Mouse (Mus musculus) forebrain, embryonic 16.5 days (tissue): ENCODE data around the gene 1700020A23Rik. TPM values are rescaled to one million over a fixed set of nuclear protein-coding genes. Genes with fewer than 3 reads are reported as not detected.

Source experiments
- ATAC-seq: fragments of 200-750 bp; cut with Nextera tagmentation; 2 replicates; pipeline ENCODE4 v1.8.0; 2017; ENCODE audit warnings: mild to moderate bottlenecking, moderate library complexity
- H3K27ac ChIP-seq: fragments of 300-500 bp; sonication (generic); 2 replicates; pipeline ENCODE4 v1.5.1; 2014; ENCODE audit warnings: low read length, control low read depth
- H3K27me3 ChIP-seq: fragments of 300-500 bp; sonication (generic); replicated peaks from 2 replicates; pipeline ENCODE4 v1.6.1; 2014; ENCODE audit warnings: low read length; ENCODE audit not compliant: control insufficient read depth, insufficient read depth
- H3K36me3 ChIP-seq: fragments of 300-500 bp; sonication (generic); 2 replicates; pipeline ENCODE4 v1.6.1; 2014; ENCODE audit not compliant: control insufficient read depth, insufficient read depth
- H3K4me1 ChIP-seq: fragments of 300-500 bp; sonication (generic); replicated peaks from 2 replicates; pipeline ENCODE4 v1.6.1; 2014; ENCODE audit warnings: low read length; ENCODE audit not compliant: control insufficient read depth, insufficient read depth
- H3K4me2 ChIP-seq: fragments of 300-500 bp; sonication (generic); 2 replicates; pipeline ENCODE4 v1.6.1; 2014; ENCODE audit warnings: mild to moderate bottlenecking, low read length, control low read depth
- H3K4me3 ChIP-seq: fragments of 300-500 bp; sonication (generic); replicated peaks from 2 replicates; pipeline ENCODE4 v1.5.1; 2014; ENCODE audit warnings: mild to moderate bottlenecking, low read length, control low read depth
- H3K9ac ChIP-seq: fragments of 300-500 bp; sonication (generic); replicated peaks from 2 replicates; pipeline ENCODE4 v1.6.1; 2014; ENCODE audit warnings: low read depth, low read length, control low read depth
- H3K9me3 ChIP-seq: fragments of 300-500 bp; sonication (generic); 2 replicates; pipeline ENCODE4 v1.6.1; 2016; ENCODE audit warnings: low read length; ENCODE audit not compliant: control insufficient read depth
- WGBS: fragments of 180-500 bp; shearing (Covaris S2); extraction: QIAGEN DNeasy Blood & Tissue Kit; methylation state at CpG from one replicate; pipeline ENCODE4 v1.1.7; 2014; 5-methylcytosine and 5-hydroxymethylcytosine counted together
- polyA plus RNA-seq: library from polyadenylated mRNA; unstranded; fragments of >200 nt; fragmentation: Nextera tagmentation; extraction: Ambion mirVana; gene quantifications from 2 replicates; pipeline ENCODE4 v1.2.1, GENCODE M21; 2015

The 1700020A23Rik gene
- polyA plus RNA-seq, 1 experiment from 2014 or later: 0.73 TPM

DNA sequence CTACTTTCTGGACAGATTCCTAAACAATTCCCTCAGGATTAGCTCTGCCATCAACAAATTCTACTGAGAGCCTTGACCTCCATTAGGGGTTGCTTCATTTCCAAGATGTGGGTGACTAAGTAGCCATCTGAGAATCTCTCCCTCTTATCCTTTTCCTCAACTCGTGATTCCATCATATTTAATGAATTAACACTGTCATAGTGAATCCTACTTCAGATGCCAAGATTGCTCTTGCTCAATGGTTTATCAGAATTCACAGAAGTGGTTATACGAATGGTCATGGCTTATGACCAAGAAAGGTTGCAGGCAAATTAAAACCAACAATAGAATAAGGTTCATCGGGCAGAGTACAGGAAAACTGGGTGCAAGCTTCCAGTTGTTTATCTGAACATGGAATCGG, 3.2 kb upstream of the 1700020A23Rik start:
- Histone ChIP-seq H3K27me3 (0 out of 2 replicates have a peak, but pooled peaks cover 2% of the 10 kb centered on the region), H3K27ac (no peak overlapping the region), H3K4me3 (no peak overlapping the region), H3K36me3 (no peaks in the 10 kb centered on the region), H3K9me3 (no peaks in the 10 kb centered on the region), H3K4me1 (peaks cover 12% of the 10 kb centered on the region), H3K9ac (no peak overlapping the region), H3K4me2 (no peak overlapping the region)
- ATAC-seq: no peak
- 81% methylated on average over 4 of the region's 4 CpGs for WGBS

DNA sequence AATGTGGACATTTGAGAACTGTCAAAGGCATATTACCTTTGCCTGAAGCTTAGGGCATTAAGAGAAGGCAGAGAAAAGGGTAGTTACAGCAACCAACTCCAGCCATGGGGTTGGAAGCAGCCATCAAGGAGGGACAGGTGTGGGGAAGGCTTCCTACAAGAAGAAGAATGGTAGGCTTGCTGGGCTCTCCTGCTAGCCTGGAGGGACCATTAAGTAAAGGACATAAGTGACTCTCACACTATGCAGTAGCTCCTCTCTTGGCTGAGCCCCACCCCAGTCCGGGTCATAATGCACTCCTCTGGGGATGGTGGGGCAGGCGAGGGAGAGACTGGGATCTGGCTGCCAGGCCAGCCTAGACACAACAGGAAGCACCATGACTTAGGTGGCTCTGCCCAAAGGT, 1.1 kb downstream of the 1700020A23Rik start, which contains the start of gene Tmem239:
Gene Tmem239, plus strand, starts transcription at position 301 of the 400 bp plus-strand sequence.
- H3K4me3 ChIP-seq: no peak within 1 kb of the TSS
- no peak within 1 kb of the TSS for H3K4me2 ChIP-seq
- WGBS: 92% methylated on average over 2 of the region's 2 CpGs
- no peak within 1 kb of the TSS for H3K27ac ChIP-seq
- H3K9ac ChIP-seq: no peak within 1 kb of the TSS
- no peaks in the 10 kb centered on the region for H3K9me3 ChIP-seq
- no peaks in the 10 kb centered on the region for H3K27me3 ChIP-seq
- ATAC-seq: no peak
- H3K4me1 ChIP-seq: peaks cover 5% of the 10 kb centered on the region; the same call in 1 of the 2 replicates
- no peaks in the 10 kb centered on the region for H3K36me3 ChIP-seq

DNA sequence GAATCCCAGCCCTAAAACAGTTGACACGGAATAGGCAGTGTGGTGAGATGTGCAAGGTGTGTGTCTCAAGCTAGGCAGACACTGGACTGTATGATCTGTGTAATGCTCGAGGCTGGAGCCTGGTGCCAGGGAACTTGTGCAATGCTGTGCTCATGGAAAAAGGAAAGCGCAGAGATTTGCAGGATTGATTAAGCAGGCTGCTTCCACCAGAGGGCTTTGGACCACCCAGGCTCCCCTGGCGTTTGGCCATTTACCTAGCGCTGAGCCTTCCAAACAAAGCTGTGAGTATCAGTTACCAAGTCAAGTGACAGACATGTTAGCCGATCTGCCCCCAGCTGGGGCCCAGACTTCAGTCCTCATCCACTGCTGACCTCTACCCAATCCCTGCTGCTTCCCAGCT, 3.1 kb downstream of the 1700020A23Rik start:
- no peaks in the 10 kb centered on the region for H3K27me3 ChIP-seq
- no peak overlapping the region for H3K9ac ChIP-seq
- no peaks in the 10 kb centered on the region for H3K36me3 ChIP-seq
- no peak overlapping the region for H3K4me3 ChIP-seq
- no peak overlapping the region for H3K27ac ChIP-seq
- peaks cover 5% of the 10 kb centered on the region; the same call in 1 of the 2 replicates for H3K4me1 ChIP-seq
- no peaks in the 10 kb centered on the region for H3K9me3 ChIP-seq
- ATAC-seq: peak; percentile 50; the same call in 1 of the 2 replicates
- H3K4me2 ChIP-seq: no peak overlapping the region
- 10% methylated on average over 6 of the region's 6 CpGs for WGBS

DNA sequence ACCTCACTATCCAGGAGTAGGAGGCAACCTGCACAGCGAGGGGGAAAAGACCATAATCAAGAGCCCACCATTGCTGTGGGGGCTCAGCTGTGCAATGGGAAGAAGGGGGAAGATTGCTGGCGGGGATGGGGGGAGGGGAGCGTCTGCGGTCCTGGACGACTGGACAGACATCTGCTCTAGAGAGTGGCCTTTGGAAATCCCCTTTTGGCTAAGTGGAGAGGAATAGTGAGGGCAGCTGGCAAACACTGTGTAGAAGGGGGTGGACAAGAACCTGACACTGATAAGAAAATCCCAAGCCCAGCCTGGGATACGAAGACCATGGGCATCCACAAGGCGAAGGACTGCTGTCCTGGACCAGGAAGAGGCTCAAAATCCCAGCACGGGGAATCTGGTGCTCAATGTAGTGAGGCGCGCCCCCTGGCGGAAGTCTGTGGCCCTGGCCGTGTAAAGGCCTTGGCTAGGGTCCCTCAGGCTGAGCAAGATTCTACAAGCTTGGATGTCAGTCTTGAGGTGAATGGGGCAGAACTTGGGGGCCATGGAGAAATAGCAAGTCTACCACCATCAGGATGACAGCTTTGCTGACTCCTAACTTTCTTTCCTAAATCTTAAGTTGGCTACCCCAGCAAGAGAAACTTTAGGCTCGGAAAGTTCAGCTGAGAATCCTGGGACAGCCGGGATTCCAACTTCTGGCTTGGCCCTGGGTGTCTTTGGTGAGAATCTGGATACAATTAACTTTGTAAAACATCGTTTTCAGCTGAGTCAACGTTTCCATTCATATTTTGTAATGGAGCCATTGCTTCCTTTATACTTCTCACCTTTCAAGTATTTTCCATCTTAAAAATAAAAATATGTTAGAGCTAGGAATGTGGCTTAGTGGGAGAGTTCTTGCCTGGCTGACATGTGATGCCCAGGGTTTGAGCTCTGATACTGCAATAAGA, 6.8 kb downstream of the 1700020A23Rik start:
- no peak overlapping the region for H3K4me2 ChIP-seq
- H3K9me3 ChIP-seq: no peaks in the 10 kb centered on the region
- no peak overlapping the region for H3K4me3 ChIP-seq
- peak; percentile 72 for ATAC-seq
- no peak overlapping the region for H3K27ac ChIP-seq
- peaks cover 5% of the 10 kb centered on the region; the same call in 1 of the 2 replicates for H3K4me1 ChIP-seq
- 37% methylated on average over 16 of the region's 16 CpGs for WGBS
- H3K9ac ChIP-seq: no peak overlapping the region
- H3K27me3 ChIP-seq: no peaks in the 10 kb centered on the region
- H3K36me3 ChIP-seq: no peaks in the 10 kb centered on the region

DNA sequence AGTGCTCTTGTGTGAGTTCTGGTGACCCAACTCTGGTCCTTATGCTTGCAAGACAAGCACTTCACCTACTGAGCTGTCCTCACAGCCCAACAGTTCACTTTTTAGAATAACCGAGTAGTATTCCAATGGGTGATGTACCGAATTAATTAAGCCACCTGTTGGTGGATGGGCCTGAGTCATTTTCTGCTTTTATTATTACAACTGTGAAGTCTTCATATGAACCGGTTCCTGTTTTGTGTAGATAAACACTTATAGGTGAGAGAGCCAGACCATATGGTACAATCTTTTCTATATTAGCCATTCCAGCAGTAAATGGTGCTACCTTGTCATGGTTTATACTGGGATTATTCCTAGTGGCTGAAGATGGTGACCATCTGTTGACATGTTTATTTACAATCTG, 7.7 kb downstream of the 1700020A23Rik start:
- Histone ChIP-seq H3K27ac (no peak overlapping the region), H3K4me3 (no peak overlapping the region), H3K9ac (no peak overlapping the region), H3K27me3 (no peaks in the 10 kb centered on the region), H3K9me3 (no peaks in the 10 kb centered on the region), H3K4me2 (no peak overlapping the region), H3K36me3 (no peaks in the 10 kb centered on the region), H3K4me1 (peaks cover 5% of the 10 kb centered on the region; the same call in 1 of the 2 replicates)
- 73% methylated on average over 3 of the region's 3 CpGs for WGBS
- no peak for ATAC-seq

DNA sequence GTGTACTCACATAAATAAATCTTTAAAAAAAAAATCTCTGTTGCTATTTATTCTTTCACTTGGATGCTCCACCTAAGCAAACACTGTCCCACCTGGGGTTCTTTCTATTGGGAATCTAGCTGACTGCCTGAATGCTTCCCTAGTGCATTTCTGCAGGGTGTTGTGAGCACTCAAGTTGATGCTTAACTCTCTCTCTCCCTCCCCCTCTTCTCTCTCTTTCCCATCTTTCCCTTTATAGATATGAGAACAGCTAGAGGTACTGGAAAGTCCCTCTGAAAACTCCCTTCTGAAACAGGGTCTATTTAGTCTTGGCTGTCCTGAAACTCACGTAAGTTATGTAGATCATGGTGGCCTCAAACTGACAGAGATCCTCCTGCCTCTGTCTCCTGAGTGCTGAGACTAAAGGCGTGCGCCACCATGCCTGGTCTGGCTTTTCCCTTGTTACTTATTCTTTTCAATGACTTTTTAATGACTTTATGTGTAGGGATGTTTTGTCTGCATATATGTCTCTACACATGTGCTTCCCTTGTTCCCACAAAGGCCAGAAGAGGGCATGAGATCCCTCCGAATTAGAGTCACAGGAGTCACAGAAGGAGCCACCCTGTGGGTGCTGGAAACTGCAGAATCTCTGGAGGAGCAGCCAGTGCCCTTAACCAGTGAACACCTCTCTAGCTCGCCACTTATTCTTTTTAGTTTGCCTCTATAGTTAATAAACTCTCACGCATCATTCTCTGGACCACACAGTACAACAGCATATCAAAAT, 9.2 kb downstream of the 1700020A23Rik start:
- no peaks in the 10 kb centered on the region for H3K27me3 ChIP-seq
- WGBS: 74% methylated on average over 6 of the region's 6 CpGs
- H3K4me2 ChIP-seq: no peak overlapping the region
- no peaks in the 10 kb centered on the region for H3K4me1 ChIP-seq
- ATAC-seq: no peak
- no peak overlapping the region for H3K9ac ChIP-seq
- no peak overlapping the region for H3K27ac ChIP-seq
- H3K4me3 ChIP-seq: no peak overlapping the region
- H3K9me3 ChIP-seq: no peaks in the 10 kb centered on the region
- no peaks in the 10 kb centered on the region for H3K36me3 ChIP-seq

DNA sequence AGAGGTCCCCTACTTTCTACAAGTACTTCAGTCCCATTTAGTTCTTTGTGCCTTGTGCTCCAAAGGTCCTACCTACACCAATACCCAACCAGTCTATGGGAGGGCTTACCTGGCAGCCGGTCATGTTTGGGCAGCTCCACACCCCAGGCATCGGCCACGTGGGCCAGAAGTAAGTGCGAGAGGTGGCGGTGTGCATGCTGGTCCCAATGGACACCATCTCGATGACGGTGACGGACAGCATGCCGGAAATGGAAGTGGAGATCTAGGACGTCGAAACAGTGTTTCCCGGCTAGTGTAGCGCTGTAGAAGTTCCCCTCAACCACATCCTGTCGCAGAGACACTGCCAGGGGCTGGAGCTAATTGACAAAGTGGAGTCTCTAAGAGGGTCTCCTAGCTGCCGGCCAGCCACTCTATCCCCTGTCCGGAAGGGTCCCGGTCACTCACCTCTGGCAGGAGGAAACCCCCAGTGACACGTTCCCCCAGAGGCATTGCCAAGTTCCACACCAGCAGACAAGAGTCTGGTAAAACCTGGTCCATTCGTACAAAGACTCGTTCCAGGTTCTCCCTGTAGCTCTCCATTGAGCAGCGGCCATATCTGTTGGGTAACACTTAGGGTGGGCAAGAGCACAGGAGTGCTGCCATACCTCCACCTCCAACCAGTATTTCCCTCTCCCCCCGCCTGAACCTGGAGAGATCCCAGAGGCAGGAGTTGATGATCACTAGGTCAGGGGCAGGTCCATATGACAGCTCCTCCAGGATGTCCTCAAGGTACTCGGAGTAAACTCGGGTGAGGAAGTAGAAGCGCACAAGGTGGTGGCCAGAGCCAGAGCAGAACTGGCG, 16.9 kb downstream of the 1700020A23Rik start:
- Histone ChIP-seq H3K27me3 (no peaks in the 10 kb centered on the region), H3K9me3 (no peaks in the 10 kb centered on the region), H3K27ac (no peak overlapping the region), H3K4me2 (no peak overlapping the region), H3K4me1 (peaks cover 34% of the 10 kb centered on the region), H3K36me3 (no peaks in the 10 kb centered on the region), H3K9ac (no peak overlapping the region), H3K4me3 (no peak overlapping the region)
- 97% methylated on average over 26 of the region's 26 CpGs for WGBS
- no peak for ATAC-seq

DNA sequence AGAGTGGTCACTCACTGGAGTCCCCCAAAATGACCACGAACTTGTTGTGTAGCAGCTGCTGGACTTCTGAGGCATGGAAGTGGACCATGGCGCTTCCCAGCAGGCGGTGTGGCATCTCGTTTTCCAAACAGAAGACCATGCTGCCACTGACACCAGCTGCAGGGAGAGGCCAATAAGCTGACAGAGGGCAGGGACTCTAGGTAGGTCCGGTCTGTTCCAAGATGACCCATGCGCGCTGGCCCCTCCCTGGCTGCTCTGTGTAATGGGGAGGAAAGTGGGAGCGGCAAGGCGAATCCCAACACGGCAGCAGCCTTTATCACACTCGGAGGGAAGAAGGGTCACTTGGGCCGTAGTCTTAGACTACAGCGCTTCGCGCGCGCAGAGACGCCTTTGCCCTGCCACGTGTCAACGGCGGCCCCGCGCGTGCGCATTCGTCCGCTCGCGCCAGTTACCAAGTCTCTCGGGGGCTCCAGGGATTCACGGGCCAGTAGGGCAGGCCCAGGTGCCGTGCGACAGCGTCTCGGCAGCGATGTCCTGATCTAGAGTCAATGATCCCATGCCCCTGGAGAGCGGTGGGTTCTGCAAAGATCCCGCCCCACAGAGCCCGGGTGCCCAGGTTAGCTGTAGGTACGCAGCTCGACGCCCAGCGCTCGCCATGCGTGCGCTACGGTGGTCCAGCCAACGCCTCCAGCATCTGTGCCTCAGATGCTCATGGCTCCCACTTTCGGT, 18.5 kb downstream of the 1700020A23Rik start:
- Histone ChIP-seq H3K9me3 (no peaks in the 10 kb centered on the region), H3K27ac (peak overlapping the region; percentile 90), H3K4me1 (peaks cover 34% of the 10 kb centered on the region), H3K36me3 (no peaks in the 10 kb centered on the region), H3K4me3 (peak overlapping the region; percentile 65), H3K9ac (peak overlapping the region; percentile 77), H3K4me2 (peak overlapping the region; percentile 79), H3K27me3 (no peaks in the 10 kb centered on the region)
- ATAC-seq: peak; percentile 74
- 15% methylated on average over 49 of the region's 49 CpGs for WGBS
